Mouse (Mus musculus) duodenum, adult 2 months (tissue): ENCODE data around the gene Vmn2r106. TPM values are rescaled to one million over a fixed set of nuclear protein-coding genes. Genes with fewer than 3 reads are reported as not detected.

Experiments
- polyA plus RNA-seq: library from polyadenylated mRNA; depleted of rRNA; stranded (reverse); fragments of >200 nt; gene quantifications from 2 replicates; pipeline ENCODE4 v1.2.3, GENCODE M21; 2012; ENCODE audit warnings: low replicate concordance; rRNA removed

Gene Vmn2r106
- not detected in 2 replicates for polyA plus RNA-seq

DNA sequence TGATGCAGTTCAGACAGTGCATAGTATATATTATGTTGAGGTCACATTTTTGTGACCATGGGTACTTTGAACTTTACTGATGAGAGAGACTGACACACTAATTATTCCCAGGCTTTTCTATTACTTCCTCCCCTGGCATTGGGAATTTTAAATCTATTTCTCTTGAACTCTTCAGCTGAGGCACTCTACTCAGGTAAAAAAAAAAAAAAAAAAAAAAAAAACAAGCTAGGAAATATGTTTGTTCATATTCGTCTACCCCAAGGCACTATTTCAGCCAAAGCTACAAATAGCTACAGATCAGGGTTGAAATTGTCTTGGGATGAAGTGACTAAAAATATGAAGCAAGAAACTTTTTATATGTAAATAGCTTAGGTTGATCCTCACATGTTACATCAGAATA lies at the start of gene Vmn2r106:
Gene Vmn2r106 (minus strand): TSS at position 101 of the 400 bp plus-strand sequence.

GRCm38 (mm10) chr17:20234952-20235351 lies 50.4 kb downstream of the Vmn2r106 start, which contains the start of gene Vmn2r105:
Gene Vmn2r105 (minus strand): TSS chr17:20235052.

Other genes with a start within 250 kb of the Vmn2r106 start
- not detected in 2 replicates for gene Vmn2r104, start 237.2 kb downstream of the Vmn2r106 start, polyA plus RNA-seq
- not detected in 2 replicates for gene Fpr-rs7, start 171.3 kb downstream of the Vmn2r106 start, polyA plus RNA-seq
- not detected in 2 replicates for gene Fpr-rs6, start 102.5 kb downstream of the Vmn2r106 start, polyA plus RNA-seq
- gene Vmn2r105, start 50.5 kb downstream of the Vmn2r106 start, polyA plus RNA-seq: not detected in 2 replicates
- gene Vmn2r107, start 59.7 kb upstream of the Vmn2r106 start, polyA plus RNA-seq: not detected in 2 replicates
- not detected in 2 replicates for gene Vmn1r224, start 128.6 kb upstream of the Vmn2r106 start, polyA plus RNA-seq
- gene Vmn2r108, start 195.8 kb upstream of the Vmn2r106 start, polyA plus RNA-seq: not detected in 2 replicates
- not detected in 2 replicates for gene Vmn1r225, start 212.6 kb upstream of the Vmn2r106 start, polyA plus RNA-seq